Mouse (Mus musculus) cerebellum, adult (tissue): ENCODE measurements around the gene Stk11.

ENCODE experiments used
- ATAC-seq: cut with Nextera tagmentation; 2 replicates; pipeline ENCODE4 v1.9.2; 2017; ENCODE audit warnings: mild to moderate bottlenecking, moderate library complexity, mixed read lengths; ENCODE audit not compliant: insufficient number of reproducible peaks, low FRiP score, low TSS enrichment

The Stk11 gene

GRCm38 (mm10) chr10:80153713-80154112 lies 38.1 kb downstream of the Stk11 start:
- no peak for ATAC-seq

GRCm38 (mm10) chr10:80154384-80154783 lies 38.8 kb downstream of the Stk11 start:
- no peak for ATAC-seq

GRCm38 (mm10) chr10:80155277-80155676 lies 39.7 kb downstream of the Stk11 start:
- ATAC-seq = no peak

- no peak for ATAC-seq
Measured at GRCm38 (mm10) chr10:80156002-80156751, 40.6 kb downstream of the Stk11 start.

GRCm38 (mm10) chr10:80156752-80157053 lies 41.1 kb downstream of the Stk11 start:
- no peak for ATAC-seq

- no peak for ATAC-seq
Measured at GRCm38 (mm10) chr10:80157141-80157929, 41.7 kb downstream of the Stk11 start.

GRCm38 (mm10) chr10:80158307-80158986 lies 42.8 kb downstream of the Stk11 start:
- no peak for ATAC-seq

GRCm38 (mm10) chr10:80159021-80159560 lies 43.5 kb downstream of the Stk11 start:
- 0 out of 2 replicates have a peak, but pooled peaks have one; percentile 4 for ATAC-seq

- peak; percentile 78 for ATAC-seq
Measured at GRCm38 (mm10) chr10:80159561-80160454, 44.2 kb downstream of the Stk11 start.

- no peak for ATAC-seq
Measured at GRCm38 (mm10) chr10:80160455-80161371, 45.1 kb downstream of the Stk11 start.

GRCm38 (mm10) chr10:80161522-80162242 lies 46.1 kb downstream of the Stk11 start:
- no peak for ATAC-seq

- no peak for ATAC-seq
Measured at GRCm38 (mm10) chr10:80162243-80162608, 46.6 kb downstream of the Stk11 start.

- no peak for ATAC-seq
Measured at GRCm38 (mm10) chr10:80162716-80163299, 47.2 kb downstream of the Stk11 start.

- no peak for ATAC-seq
Measured at GRCm38 (mm10) chr10:80163721-80164120, 48.1 kb downstream of the Stk11 start.

- peak; percentile 2; the same call in 1 of the 2 replicates for ATAC-seq
Measured at GRCm38 (mm10) chr10:80164161-80164997, 48.8 kb downstream of the Stk11 start.

- ATAC-seq = peak; percentile 54; the same call in 1 of the 2 replicates
Measured at GRCm38 (mm10) chr10:80164998-80165344, 49.4 kb downstream of the Stk11 start.
